Mouse (Mus musculus): ENCODE measurements around the gene Neo1.

Gene Neo1

GRCm38 (mm10) chr9:59036159-59036731 is at the start of gene Neo1:
Neo1 (minus strand) TSS chr9:59036441.
- DNase-seq (ENCODE audit: low read depth, low spot score): no peak

GRCm38 (mm10) chr9:59075632-59076031 is 39.4 kb upstream of the Neo1 start:
- DNase-seq (ENCODE audit: low read depth, low spot score): no peak

GRCm38 (mm10) chr9:59073887-59074286 is 37.6 kb upstream of the Neo1 start:
- no peak for DNase-seq (ENCODE audit: low read depth, low spot score)

GRCm38 (mm10) chr9:59072076-59072777 is 36.0 kb upstream of the Neo1 start:
- no peak for DNase-seq (ENCODE audit: low read depth, low spot score)

GRCm38 (mm10) chr9:59071220-59071977 is 35.2 kb upstream of the Neo1 start:
- no peak for DNase-seq (ENCODE audit: low read depth, low spot score)

- DNase-seq (ENCODE audit: low read depth, low spot score): no peak
Measured at GRCm38 (mm10) chr9:59070216-59070615, 34.0 kb upstream of the Neo1 start.

- DNase-seq (ENCODE audit: low read depth, low spot score): no peak
Measured at GRCm38 (mm10) chr9:59065616-59066301, 29.5 kb upstream of the Neo1 start.

- DNase-seq (ENCODE audit: low read depth, low spot score): no peak
Measured at GRCm38 (mm10) chr9:59062409-59062808, 26.2 kb upstream of the Neo1 start.

GRCm38 (mm10) chr9:59060026-59060605 is 23.9 kb upstream of the Neo1 start:
- no peak for DNase-seq (ENCODE audit: low read depth, low spot score)

- DNase-seq (ENCODE audit: low read depth, low spot score): no peak
Measured at GRCm38 (mm10) chr9:59059158-59059557, 22.9 kb upstream of the Neo1 start.

- DNase-seq (ENCODE audit: low read depth, low spot score): no peak
Measured at GRCm38 (mm10) chr9:59058060-59058459, 21.8 kb upstream of the Neo1 start.

- DNase-seq (ENCODE audit: low read depth, low spot score): no peak
Measured at GRCm38 (mm10) chr9:59056281-59056680, 20.0 kb upstream of the Neo1 start.

- no peak for DNase-seq (ENCODE audit: low read depth, low spot score)
Measured at GRCm38 (mm10) chr9:59041805-59042204, 5.6 kb upstream of the Neo1 start.

GRCm38 (mm10) chr9:59036732-59037341 is 596 bp upstream of the Neo1 start:
- no peak for DNase-seq (ENCODE audit: low read depth, low spot score)

- DNase-seq (ENCODE audit: low read depth, low spot score): no peak
Measured at GRCm38 (mm10) chr9:59035342-59036158, 691 bp downstream of the Neo1 start.

GRCm38 (mm10) chr9:59034836-59035235 is 1.4 kb downstream of the Neo1 start:
- DNase-seq (ENCODE audit: low read depth, low spot score): no peak

GRCm38 (mm10) chr9:59033492-59033891 is 2.7 kb downstream of the Neo1 start:
- no peak for DNase-seq (ENCODE audit: low read depth, low spot score)

- no peak for DNase-seq (ENCODE audit: low read depth, low spot score)
Measured at GRCm38 (mm10) chr9:59024245-59024844, 11.9 kb downstream of the Neo1 start.

GRCm38 (mm10) chr9:59016060-59016719 is 20.1 kb downstream of the Neo1 start:
- DNase-seq (ENCODE audit: low read depth, low spot score): no peak

GRCm38 (mm10) chr9:59013365-59013764 is 22.9 kb downstream of the Neo1 start:
- no peak for DNase-seq (ENCODE audit: low read depth, low spot score)

Data from c-Kit-negative CD71-positive TER-119-positive erythroid progenitor cells, embryonic 14.5 days (primary cell).